Mouse (Mus musculus) heart, embryonic 16.5 days (tissue): ENCODE measurements around the gene Lgals7. TPM values are rescaled to one million over a fixed set of nuclear protein-coding genes. Genes with fewer than 3 reads are reported as not detected.
"Not testable (repeated sequence)": the region's sequence is repeated elsewhere in the genome, so short reads cannot be mapped to it uniquely, and the experiment has no call there.

Source experiments
- ATAC-seq: fragments of 200-750 bp; cut with Nextera tagmentation; replicated peaks from 2 replicates; pipeline ENCODE4 v1.8.0; 2017; ENCODE audit warnings: moderate number of reproducible peaks; ENCODE audit not compliant: insufficient read depth, low FRiP score; ENCODE audit errors: extremely low read depth
- H3K27ac ChIP-seq: fragments of 300-500 bp; sonication (generic); 2 replicates; pipeline ENCODE4 v1.5.1; 2014; ENCODE audit warnings: mild to moderate bottlenecking, low read length, control low read depth, moderate library complexity
- H3K27me3 ChIP-seq: fragments of 300-500 bp; sonication (generic); 2 replicates; pipeline ENCODE4 v1.6.1; 2014; ENCODE audit warnings: low read length, mixed read lengths; ENCODE audit not compliant: control insufficient read depth, insufficient read depth
- H3K36me3 ChIP-seq: fragments of 300-500 bp; sonication (generic); 2 replicates; pipeline ENCODE4 v1.6.1; 2014; ENCODE audit not compliant: control insufficient read depth, insufficient read depth
- H3K4me1 ChIP-seq: fragments of 300-500 bp; sonication (generic); 2 replicates; pipeline ENCODE4 v1.6.1; 2014; ENCODE audit warnings: low read length, mixed read lengths; ENCODE audit not compliant: control insufficient read depth, insufficient read depth
- H3K4me2 ChIP-seq: fragments of 300-500 bp; sonication (generic); 2 replicates; pipeline ENCODE4 v1.6.1; 2014; ENCODE audit warnings: low read depth, mild to moderate bottlenecking, control low read depth, low read length
- H3K4me3 ChIP-seq: fragments of 300-500 bp; sonication (generic); 2 replicates; pipeline ENCODE4 v1.5.1; 2014; ENCODE audit warnings: mild to moderate bottlenecking, control low read depth, low read length
- H3K9ac ChIP-seq: fragments of 300-500 bp; sonication (generic); 2 replicates; pipeline ENCODE4 v1.6.1; 2014; ENCODE audit warnings: low read length, control low read depth
- H3K9me3 ChIP-seq: fragments of 300-500 bp; sonication (generic); replicated peaks from 2 replicates; pipeline ENCODE4 v1.6.1; 2016; ENCODE audit warnings: low read length; ENCODE audit not compliant: control insufficient read depth
- WGBS: fragments of 180-500 bp; shearing (Covaris S2); extraction: QIAGEN DNeasy Blood & Tissue Kit; methylation state at CpG from one replicate; pipeline ENCODE4 v1.1.7; 2014; 5-methylcytosine and 5-hydroxymethylcytosine counted together
- polyA plus RNA-seq: library from polyadenylated mRNA; unstranded; fragments of >200 nt; fragmentation: Nextera tagmentation; extraction: Ambion mirVana; gene quantifications from 2 replicates; pipeline ENCODE4 v1.2.1, GENCODE M21; 2015

The Lgals7 gene
- polyA plus RNA-seq, 1 experiment from 2014 or later: 2.1 TPM

GRCm38 (mm10) chr7:28866769-28867507, 3.3 kb downstream of the Lgals7 start:
- Histone ChIP-seq H3K4me3 (no peak overlapping the region), H3K27me3 (no peaks in the 10 kb centered on the region), H3K4me2 (no peak overlapping the region), H3K4me1 (peaks cover 9% of the 10 kb centered on the region), H3K36me3 (no peaks in the 10 kb centered on the region), H3K9me3 (no peaks in the 10 kb centered on the region), H3K9ac (no peak overlapping the region), H3K27ac (no peak overlapping the region)
- WGBS: 90% methylated on average over 28 of the region's 28 CpGs
- no peak for ATAC-seq

GRCm38 (mm10) chr7:28867508-28868340, 4.1 kb downstream of the Lgals7 start:
- H3K27me3 ChIP-seq, H3K27ac ChIP-seq, H3K9me3 ChIP-seq, H3K36me3 ChIP-seq, ATAC-seq, H3K4me1 ChIP-seq: not testable (repeated sequence)
- WGBS: 19% methylated on average over 23 of the region's 23 CpGs
- Histone ChIP-seq H3K4me3 (peak overlapping the region; percentile 27), H3K9ac (0 out of 2 replicates have a peak overlapping the region, but pooled peaks have one; percentile 54), H3K4me2 (peak overlapping the region; percentile 56)

- Histone ChIP-seq H3K4me2 (no peak overlapping the region), H3K9ac (no peak overlapping the region), H3K9me3 (no peaks in the 10 kb centered on the region), H3K27me3 (no peaks in the 10 kb centered on the region), H3K4me3 (no peak overlapping the region), H3K4me1 (0 out of 2 replicates have a peak, but pooled peaks cover 3% of the 10 kb centered on the region), H3K27ac (no peak overlapping the region), H3K36me3 (no peaks in the 10 kb centered on the region)
- no peak for ATAC-seq
- 79% methylated on average over 23 of the region's 24 CpGs for WGBS
These were observed 7.4 kb downstream of the Lgals7 start for GRCm38 (mm10) chr7:28870901-28871664.

- Histone ChIP-seq H3K27ac (no peak overlapping the region), H3K9me3 (no peaks in the 10 kb centered on the region), H3K4me3 (no peak overlapping the region), H3K4me2 (no peak overlapping the region), H3K27me3 (no peaks in the 10 kb centered on the region), H3K9ac (no peak overlapping the region), H3K36me3 (no peaks in the 10 kb centered on the region), H3K4me1 (no peaks in the 10 kb centered on the region)
- no peak for ATAC-seq
- WGBS: 50% methylated on average over 2 of the region's 2 CpGs
These were observed 10.9 kb downstream of the Lgals7 start for GRCm38 (mm10) chr7:28874565-28874964.

GRCm38 (mm10) chr7:28876099-28876498, 12.4 kb downstream of the Lgals7 start:
- no peaks in the 10 kb centered on the region for H3K36me3 ChIP-seq
- H3K4me3 ChIP-seq: no peak overlapping the region
- no peak overlapping the region for H3K4me2 ChIP-seq
- 63% methylated on average over 4 of the region's 4 CpGs for WGBS
- no peaks in the 10 kb centered on the region for H3K4me1 ChIP-seq
- no peak overlapping the region for H3K9ac ChIP-seq
- no peak overlapping the region for H3K27ac ChIP-seq
- ATAC-seq: no peak
- H3K27me3 ChIP-seq: no peaks in the 10 kb centered on the region
- H3K9me3 ChIP-seq: no peaks in the 10 kb centered on the region

GRCm38 (mm10) chr7:28877155-28877554, 13.5 kb downstream of the Lgals7 start:
- no peaks in the 10 kb centered on the region for H3K9me3 ChIP-seq
- H3K4me2 ChIP-seq: no peak overlapping the region
- no peak overlapping the region for H3K9ac ChIP-seq
- ATAC-seq: no peak
- 75% methylated on average over 7 of the region's 7 CpGs for WGBS
- no peaks in the 10 kb centered on the region for H3K36me3 ChIP-seq
- no peaks in the 10 kb centered on the region for H3K4me1 ChIP-seq
- no peak overlapping the region for H3K27ac ChIP-seq
- no peak overlapping the region for H3K4me3 ChIP-seq
- no peaks in the 10 kb centered on the region for H3K27me3 ChIP-seq

GRCm38 (mm10) chr7:28877856-28878255, 14.2 kb downstream of the Lgals7 start:
- no peak overlapping the region for H3K9ac ChIP-seq
- 67% methylated on average over 4 of the region's 4 CpGs for WGBS
- no peaks in the 10 kb centered on the region for H3K27me3 ChIP-seq
- no peaks in the 10 kb centered on the region for H3K36me3 ChIP-seq
- no peak overlapping the region for H3K27ac ChIP-seq
- H3K9me3 ChIP-seq: no peaks in the 10 kb centered on the region
- no peak overlapping the region for H3K4me3 ChIP-seq
- H3K4me2 ChIP-seq: no peak overlapping the region
- no peak for ATAC-seq
- H3K4me1 ChIP-seq: no peaks in the 10 kb centered on the region

- ATAC-seq: no peak
- Histone ChIP-seq H3K4me2 (no peak overlapping the region), H3K9ac (no peak overlapping the region), H3K4me3 (no peak overlapping the region), H3K36me3 (no peaks in the 10 kb centered on the region), H3K4me1 (no peaks in the 10 kb centered on the region), H3K9me3 (no peaks in the 10 kb centered on the region), H3K27ac (no peak overlapping the region), H3K27me3 (no peaks in the 10 kb centered on the region)
- WGBS: 71% methylated on average over 7 of the region's 7 CpGs
These were observed 16.0 kb downstream of the Lgals7 start for GRCm38 (mm10) chr7:28879606-28880005.
